Mouse (Mus musculus): ENCODE measurements around the gene Gm3404. TPM values are rescaled to one million over a fixed set of nuclear protein-coding genes. Genes with fewer than 3 reads are reported as not detected.
"Not testable (repeated sequence)": the region's sequence is repeated elsewhere in the genome, so short reads cannot be mapped to it uniquely, and the experiment has no call there.

The Gm3404 gene
- not detected in 2 replicates for polyA plus RNA-seq (2015; fragmentation: Nextera tagmentation; extraction: Ambion mirVana)

DNA sequence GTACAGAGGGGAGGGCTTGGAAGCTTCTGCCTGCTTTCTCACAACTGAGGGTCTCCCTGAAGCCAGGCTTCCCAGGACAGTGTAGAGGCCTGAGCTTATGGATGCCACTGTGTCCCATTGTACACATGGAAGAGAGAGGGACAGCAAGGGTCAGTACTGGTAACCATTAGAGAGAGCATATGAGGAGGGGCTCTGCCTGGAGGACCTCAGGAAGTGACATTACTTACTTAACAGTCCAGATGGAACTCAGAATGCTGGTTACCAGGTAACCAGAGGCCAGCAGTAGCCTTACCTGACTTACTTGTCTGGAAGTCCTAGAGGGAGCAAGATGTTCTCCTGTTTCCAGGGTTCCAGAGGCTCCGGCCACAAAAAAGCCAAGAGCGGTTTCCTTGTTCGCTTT, at the start of gene Gm3404:
Gene Gm3404, plus strand, starts transcription at position 301 of the 400 bp plus-strand sequence.
- ATAC-seq (ENCODE audit: low read depth) = not testable (repeated sequence)
- WGBS = 100% methylated on average over 1 of the region's 3 CpGs

GRCm38 (mm10) chr5:146479564-146479963, 46.0 kb upstream of the Gm3404 start:
- H3K36me3 ChIP-seq (ENCODE audit: control insufficient read depth, insufficient read depth, low read length); H3K4me3 ChIP-seq (ENCODE audit: low read length); H3K27ac ChIP-seq (ENCODE audit: low read length); H3K9ac ChIP-seq (ENCODE audit: low read length); H3K4me1 ChIP-seq (replicated peaks; ENCODE audit: control insufficient read depth, insufficient read depth, low read length); ATAC-seq (ENCODE audit: low read depth); H3K4me2 ChIP-seq (ENCODE audit: low read depth, low read length); H3K27me3 ChIP-seq (ENCODE audit: control insufficient read depth, insufficient read depth, low read depth, low read length); H3K9me3 ChIP-seq (ENCODE audit: control insufficient read depth, low read length): not testable (repeated sequence)
- 3% methylated on average over 4 of the region's 4 CpGs for WGBS

More for the DNA sequence above, at the start of gene Gm3404:
- not testable (repeated sequence) for H3K27me3 ChIP-seq (ENCODE audit: control insufficient read depth, insufficient read depth, low read depth, low read length); H3K9ac ChIP-seq (ENCODE audit: low read length); H3K4me1 ChIP-seq (replicated peaks; ENCODE audit: control insufficient read depth, insufficient read depth, low read length); H3K9me3 ChIP-seq (ENCODE audit: control insufficient read depth, low read length); H3K36me3 ChIP-seq (ENCODE audit: control insufficient read depth, insufficient read depth, low read length); H3K4me2 ChIP-seq (ENCODE audit: low read depth, low read length); H3K4me3 ChIP-seq (ENCODE audit: low read length); H3K27ac ChIP-seq (ENCODE audit: low read length)

DNA sequence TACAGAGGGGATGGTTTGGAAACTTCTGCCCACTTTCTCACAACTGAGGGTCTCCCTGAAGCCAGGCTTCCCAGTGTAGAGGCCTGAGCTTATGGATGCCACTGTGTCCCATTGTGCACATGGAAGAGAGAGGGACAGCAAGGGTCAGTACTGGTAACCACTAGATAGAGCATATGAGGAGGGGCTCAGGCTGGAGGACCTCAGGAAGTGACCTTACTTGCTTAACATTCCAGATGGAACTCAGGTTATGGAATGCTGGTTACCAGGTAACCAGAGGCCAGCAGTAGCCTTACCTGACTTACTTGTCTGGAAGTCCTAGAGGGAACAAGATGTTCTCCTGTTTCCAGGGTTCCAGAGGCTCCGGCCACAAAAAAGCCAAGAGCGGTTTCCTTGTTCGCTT, 43.9 kb upstream of the Gm3404 start, which contains the start of gene Gm6408:
Gene Gm6408, plus strand, starts transcription at position 301 of the 400 bp plus-strand sequence.
- not testable (repeated sequence) for ATAC-seq (ENCODE audit: low read depth); H3K4me3 ChIP-seq (ENCODE audit: low read length); H3K4me1 ChIP-seq (replicated peaks; ENCODE audit: control insufficient read depth, insufficient read depth, low read length); H3K27me3 ChIP-seq (ENCODE audit: control insufficient read depth, insufficient read depth, low read depth, low read length); H3K36me3 ChIP-seq (ENCODE audit: control insufficient read depth, insufficient read depth, low read length); H3K4me2 ChIP-seq (ENCODE audit: low read depth, low read length); H3K9ac ChIP-seq (ENCODE audit: low read length); H3K27ac ChIP-seq (ENCODE audit: low read length); H3K9me3 ChIP-seq (ENCODE audit: control insufficient read depth, low read length)
- 67% methylated on average over 1 of the region's 3 CpGs for WGBS

DNA sequence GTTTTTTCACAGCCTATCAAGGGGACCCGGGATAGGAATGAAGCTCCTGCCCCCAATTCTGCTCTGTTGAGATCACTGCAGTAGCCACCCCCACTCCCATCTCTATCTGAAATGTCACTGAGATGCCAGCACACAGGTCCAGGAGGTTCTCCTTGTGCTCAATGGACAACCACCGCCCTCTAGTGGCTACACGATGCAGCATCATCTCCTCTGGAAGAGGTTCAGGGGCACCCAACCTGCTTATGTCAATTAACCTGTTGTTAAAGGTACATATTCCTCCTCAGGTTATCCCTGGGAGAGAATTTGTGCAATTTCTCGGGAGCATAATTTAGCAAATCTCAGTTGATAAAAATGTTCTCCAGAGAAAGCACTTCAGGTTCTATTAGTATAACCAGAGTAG, 36.6 kb upstream of the Gm3404 start:
- not testable (repeated sequence) for H3K27me3 ChIP-seq (ENCODE audit: control insufficient read depth, insufficient read depth, low read depth, low read length); H3K27ac ChIP-seq (ENCODE audit: low read length); H3K4me3 ChIP-seq (ENCODE audit: low read length); H3K9me3 ChIP-seq (ENCODE audit: control insufficient read depth, low read length); H3K4me2 ChIP-seq (ENCODE audit: low read depth, low read length); H3K9ac ChIP-seq (ENCODE audit: low read length); ATAC-seq (ENCODE audit: low read depth); H3K4me1 ChIP-seq (replicated peaks; ENCODE audit: control insufficient read depth, insufficient read depth, low read length); H3K36me3 ChIP-seq (ENCODE audit: control insufficient read depth, insufficient read depth, low read length)
- 7% methylated on average over 3 of the region's 4 CpGs for WGBS

GRCm38 (mm10) chr5:146491063-146491462, 34.5 kb upstream of the Gm3404 start, which contains the start of gene Gm6370:
Gene Gm6370, plus strand, starts transcription at chr5:146491363.
- H3K9me3 ChIP-seq (ENCODE audit: control insufficient read depth, low read length); H3K9ac ChIP-seq (ENCODE audit: low read length); H3K4me3 ChIP-seq (ENCODE audit: low read length); H3K36me3 ChIP-seq (ENCODE audit: control insufficient read depth, insufficient read depth, low read length); H3K4me1 ChIP-seq (replicated peaks; ENCODE audit: control insufficient read depth, insufficient read depth, low read length); H3K27ac ChIP-seq (ENCODE audit: low read length); H3K27me3 ChIP-seq (ENCODE audit: control insufficient read depth, insufficient read depth, low read depth, low read length); H3K4me2 ChIP-seq (ENCODE audit: low read depth, low read length); ATAC-seq (ENCODE audit: low read depth): not testable (repeated sequence)
- no CpG with 5 or more reads among the region's 5 CpGs for WGBS

DNA sequence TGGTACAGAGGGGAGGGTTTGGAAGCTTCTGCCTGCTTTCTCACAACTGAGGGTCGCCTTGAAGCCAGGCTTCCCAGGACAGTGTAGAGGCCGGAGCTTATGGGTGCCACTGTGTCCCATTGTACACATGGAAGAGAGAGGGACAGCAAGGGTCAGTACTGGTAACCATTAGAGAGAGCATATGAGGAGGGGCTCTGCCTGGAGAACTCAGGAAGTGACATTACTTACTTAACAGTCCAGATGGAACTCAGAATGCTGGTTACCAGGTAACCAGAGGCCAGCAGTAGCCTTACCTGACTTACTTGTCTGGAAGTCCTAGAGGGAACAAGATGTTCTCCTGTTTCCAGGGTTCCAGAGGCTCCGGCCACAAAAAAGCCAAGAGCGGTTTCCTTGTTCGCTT, 23.5 kb upstream of the Gm3404 start, which contains the start of gene 4930449I24Rik:
Gene 4930449I24Rik, plus strand, starts transcription at position 301 of the 400 bp plus-strand sequence.
- not testable (repeated sequence) for H3K4me1 ChIP-seq (replicated peaks; ENCODE audit: control insufficient read depth, insufficient read depth, low read length); ATAC-seq (ENCODE audit: low read depth); H3K27me3 ChIP-seq (ENCODE audit: control insufficient read depth, insufficient read depth, low read depth, low read length); H3K4me3 ChIP-seq (ENCODE audit: low read length); H3K27ac ChIP-seq (ENCODE audit: low read length); H3K9ac ChIP-seq (ENCODE audit: low read length); H3K4me2 ChIP-seq (ENCODE audit: low read depth, low read length); H3K9me3 ChIP-seq (ENCODE audit: control insufficient read depth, low read length); H3K36me3 ChIP-seq (ENCODE audit: control insufficient read depth, insufficient read depth, low read length)
- no CpG with 5 or more reads among the region's 5 CpGs for WGBS

GRCm38 (mm10) chr5:146513823-146514222, 11.8 kb upstream of the Gm3404 start, which contains the start of gene Gm3402:
Gene Gm3402, plus strand, starts transcription at chr5:146514123.
- H3K4me2 ChIP-seq (ENCODE audit: low read depth, low read length); H3K4me3 ChIP-seq (ENCODE audit: low read length); H3K27me3 ChIP-seq (ENCODE audit: control insufficient read depth, insufficient read depth, low read depth, low read length); H3K27ac ChIP-seq (ENCODE audit: low read length); ATAC-seq (ENCODE audit: low read depth); H3K9me3 ChIP-seq (ENCODE audit: control insufficient read depth, low read length); H3K4me1 ChIP-seq (replicated peaks; ENCODE audit: control insufficient read depth, insufficient read depth, low read length); H3K36me3 ChIP-seq (ENCODE audit: control insufficient read depth, insufficient read depth, low read length); H3K9ac ChIP-seq (ENCODE audit: low read length): not testable (repeated sequence)
- WGBS = no CpG with 5 or more reads among the region's 5 CpGs

DNA sequence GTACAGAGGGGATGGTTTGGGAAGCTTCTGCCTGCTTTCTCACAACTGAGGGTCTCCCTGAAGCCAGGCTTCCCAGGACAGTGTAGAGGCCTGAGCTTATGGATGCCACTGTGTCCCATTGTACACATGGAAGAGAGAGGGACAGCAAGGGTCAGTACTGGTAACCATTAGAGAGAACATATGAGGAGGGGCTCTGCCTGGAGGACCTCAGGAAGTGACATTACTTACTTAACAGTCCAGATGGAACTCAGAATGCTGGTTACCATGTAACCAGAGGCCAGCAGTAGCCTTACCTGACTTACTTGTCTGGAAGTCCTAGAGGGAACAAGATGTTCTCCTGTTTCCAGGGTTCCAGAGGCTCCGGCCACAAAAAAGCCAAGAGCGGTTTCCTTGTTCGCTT, 11.7 kb downstream of the Gm3404 start, which contains the start of gene Gm3409:
Gene Gm3409, plus strand, starts transcription at position 301 of the 400 bp plus-strand sequence.
- H3K9ac ChIP-seq (ENCODE audit: low read length); ATAC-seq (ENCODE audit: low read depth); H3K36me3 ChIP-seq (ENCODE audit: control insufficient read depth, insufficient read depth, low read length); H3K9me3 ChIP-seq (ENCODE audit: control insufficient read depth, low read length); H3K27ac ChIP-seq (ENCODE audit: low read length); H3K4me1 ChIP-seq (replicated peaks; ENCODE audit: control insufficient read depth, insufficient read depth, low read length); H3K4me2 ChIP-seq (ENCODE audit: low read depth, low read length); H3K27me3 ChIP-seq (ENCODE audit: control insufficient read depth, insufficient read depth, low read depth, low read length); H3K4me3 ChIP-seq (ENCODE audit: low read length): not testable (repeated sequence)
- 95% methylated on average over 3 of the region's 3 CpGs for WGBS

DNA sequence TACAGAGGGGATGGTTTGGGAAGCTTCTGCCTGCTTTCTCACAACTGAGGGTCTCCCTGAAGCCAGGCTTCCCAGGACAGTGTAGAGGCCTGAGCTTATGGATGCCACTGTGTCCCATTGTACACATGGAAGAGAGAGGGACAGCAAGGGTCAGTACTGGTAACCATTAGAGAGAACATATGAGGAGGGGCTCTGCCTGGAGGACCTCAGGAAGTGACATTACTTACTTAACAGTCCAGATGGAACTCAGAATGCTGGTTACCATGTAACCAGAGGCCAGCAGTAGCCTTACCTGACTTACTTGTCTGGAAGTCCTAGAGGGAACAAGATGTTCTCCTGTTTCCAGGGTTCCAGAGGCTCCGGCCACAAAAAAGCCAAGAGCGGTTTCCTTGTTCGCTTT, 30.2 kb downstream of the Gm3404 start, which contains the start of gene Gm3415:
Gene Gm3415, plus strand, starts transcription at position 301 of the 400 bp plus-strand sequence.
- H3K4me1 ChIP-seq (replicated peaks; ENCODE audit: control insufficient read depth, insufficient read depth, low read length); H3K4me3 ChIP-seq (ENCODE audit: low read length); H3K27ac ChIP-seq (ENCODE audit: low read length); H3K9me3 ChIP-seq (ENCODE audit: control insufficient read depth, low read length); H3K36me3 ChIP-seq (ENCODE audit: control insufficient read depth, insufficient read depth, low read length); H3K27me3 ChIP-seq (ENCODE audit: control insufficient read depth, insufficient read depth, low read depth, low read length); H3K9ac ChIP-seq (ENCODE audit: low read length); ATAC-seq (ENCODE audit: low read depth); H3K4me2 ChIP-seq (ENCODE audit: low read depth, low read length): not testable (repeated sequence)
- no CpG with 5 or more reads among the region's 3 CpGs for WGBS

DNA sequence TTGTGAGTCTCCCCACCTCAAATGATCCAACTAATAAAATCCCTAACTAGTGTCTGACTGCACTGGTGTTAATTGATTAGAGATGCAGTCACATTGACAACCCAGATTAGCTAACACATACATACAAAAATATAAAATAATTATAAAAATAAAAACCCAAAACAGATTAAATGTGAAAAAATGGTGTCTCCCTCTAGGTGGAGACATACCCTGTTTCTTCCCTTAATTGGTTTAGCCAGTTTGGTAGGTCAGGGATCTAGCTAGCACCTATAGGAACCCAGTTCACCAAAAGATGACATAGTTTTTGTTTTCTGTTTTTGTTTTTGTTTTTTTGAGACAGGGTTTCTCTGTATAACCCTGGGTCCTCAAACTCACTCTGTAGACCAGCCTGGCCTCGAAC, 38.7 kb downstream of the Gm3404 start:
- no peak overlapping the region for H3K27ac ChIP-seq (ENCODE audit: low read length)
- H3K4me3 ChIP-seq (ENCODE audit: low read length) = no peak overlapping the region
- no peak overlapping the region for H3K9ac ChIP-seq (ENCODE audit: low read length)
- WGBS = 83% methylated on average over 1 of the region's 1 CpGs
- no peak for ATAC-seq (ENCODE audit: low read depth)
- H3K27me3 ChIP-seq (ENCODE audit: control insufficient read depth, insufficient read depth, low read depth, low read length) = no peaks in the 10 kb centered on the region
- no peaks in the 10 kb centered on the region for H3K4me1 ChIP-seq (replicated peaks; ENCODE audit: control insufficient read depth, insufficient read depth, low read length)
- H3K9me3 ChIP-seq (ENCODE audit: control insufficient read depth, low read length) = no peaks in the 10 kb centered on the region
- H3K36me3 ChIP-seq (ENCODE audit: control insufficient read depth, insufficient read depth, low read length) = no peaks in the 10 kb centered on the region
- no peak overlapping the region for H3K4me2 ChIP-seq (ENCODE audit: low read depth, low read length)
